Mouse (Mus musculus): ENCODE data around the gene Krt71.
"Not testable (repeated sequence)": the region's sequence is repeated elsewhere in the genome, so short reads cannot be mapped to it uniquely, and the experiment has no call there.

Krt71 gene

DNA sequence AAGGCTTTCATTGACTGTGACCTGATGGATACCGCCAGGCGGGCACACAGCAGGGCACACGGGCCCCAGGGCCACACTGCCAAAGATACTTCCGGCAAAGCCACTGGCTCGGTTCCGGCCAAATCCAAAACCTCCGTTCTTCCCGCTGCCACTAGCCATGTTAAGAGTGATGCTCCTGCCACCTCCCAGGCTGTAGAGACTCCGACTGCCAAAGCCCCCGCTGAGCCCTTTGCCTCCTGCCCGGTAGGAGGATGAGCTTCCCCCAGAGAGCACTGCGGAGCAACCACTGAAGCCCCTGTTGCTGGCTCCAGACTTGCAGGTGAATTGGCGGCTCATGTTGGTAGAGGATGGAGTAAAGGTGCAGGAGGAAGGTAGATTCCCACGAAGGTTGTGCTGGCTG, at the start of gene Krt71:
Gene Krt71, minus strand, starts transcription at position 399 of the 400 bp plus-strand sequence.
- no peak for DNase-seq (ENCODE audit: low spot score)

GRCm38 (mm10) chr15:101790867-101791266, 48.0 kb upstream of the Krt71 start:
- no peak for DNase-seq (ENCODE audit: low spot score)

GRCm38 (mm10) chr15:101786360-101786759, 43.5 kb upstream of the Krt71 start, which contains the start of gene Krt72:
TSS of gene Krt72 (minus strand) at chr15:101786460.
- no peak for DNase-seq (ENCODE audit: low spot score)

DNA sequence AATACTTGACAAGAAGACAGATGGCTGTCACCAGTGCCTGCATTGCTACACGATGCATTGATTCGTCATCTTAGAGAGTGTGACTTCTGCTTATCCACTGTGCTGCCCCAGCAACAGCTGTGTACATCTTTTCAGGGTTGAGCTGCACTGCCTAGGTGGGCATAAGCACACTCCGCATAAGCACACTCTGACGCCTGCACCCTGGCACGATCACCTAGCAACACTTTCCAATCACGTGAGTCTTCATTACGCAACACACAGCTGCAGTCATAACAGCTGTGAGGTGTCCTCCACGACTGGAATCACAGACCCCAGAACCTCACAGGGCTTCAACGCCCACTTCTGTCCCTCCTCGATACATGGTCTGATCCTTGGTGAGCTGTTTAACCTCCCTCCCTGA, 30.5 kb upstream of the Krt71 start:
- no peak for DNase-seq (ENCODE audit: low spot score)

GRCm38 (mm10) chr15:101772711-101773081, 29.8 kb upstream of the Krt71 start:
- DNase-seq (ENCODE audit: low spot score) = peak; percentile 94

DNA sequence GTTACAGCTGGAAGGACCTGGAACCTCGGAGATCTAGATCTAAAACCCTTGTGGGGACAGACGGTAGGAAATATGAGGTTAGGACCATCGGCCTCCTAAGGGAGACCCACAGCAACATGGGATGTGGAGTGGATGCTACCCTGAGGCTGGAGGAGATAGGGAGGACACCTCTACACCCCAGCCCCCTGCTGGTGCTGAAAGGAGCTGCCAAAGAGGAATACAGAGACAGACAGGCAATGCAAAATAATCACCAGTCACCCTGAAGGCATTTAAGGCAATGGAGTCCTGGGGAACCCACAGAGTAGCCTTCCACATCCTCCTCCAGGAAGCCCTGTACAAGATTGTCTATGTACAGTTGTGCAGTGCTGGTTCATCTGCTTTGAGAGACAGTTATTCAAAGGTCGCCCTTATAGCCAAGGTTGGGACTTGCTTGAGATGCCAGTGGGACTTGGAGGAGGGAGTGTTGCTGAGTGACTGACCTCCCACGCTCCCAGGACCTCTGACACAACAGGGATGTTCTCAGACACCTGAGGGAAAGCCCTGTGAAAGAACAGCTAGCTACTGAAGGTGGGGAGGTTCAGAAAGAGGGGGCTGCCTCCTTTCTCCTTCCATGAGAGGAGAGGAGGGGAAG, 29.3 kb upstream of the Krt71 start:
- peak; percentile 56 for DNase-seq (ENCODE audit: low spot score)

DNA sequence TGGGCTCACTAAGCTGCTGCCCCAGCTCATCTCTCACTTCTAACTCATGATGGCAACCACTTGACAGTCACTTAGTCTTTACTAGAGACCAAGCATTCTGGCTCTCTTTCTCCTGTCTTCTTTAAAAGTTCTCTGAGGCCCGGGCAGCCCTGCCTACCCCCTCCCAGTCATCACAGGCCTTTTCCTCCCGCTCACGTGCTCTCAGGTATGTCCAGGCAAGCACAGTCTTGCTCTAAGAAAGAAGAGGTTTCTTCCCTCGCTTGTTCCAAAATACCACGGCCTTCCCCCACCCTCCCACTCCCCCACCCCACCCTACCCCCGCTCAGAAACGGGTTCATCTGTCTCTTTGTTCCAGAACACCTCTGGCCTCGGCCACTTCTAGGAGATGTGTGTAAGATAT, 27.3 kb upstream of the Krt71 start:
- DNase-seq (ENCODE audit: low spot score) = peak; percentile 59

- no peak for DNase-seq (ENCODE audit: low spot score)
Measured at GRCm38 (mm10) chr15:101737786-101738185, 5.1 kb downstream of the Krt71 start.

DNA sequence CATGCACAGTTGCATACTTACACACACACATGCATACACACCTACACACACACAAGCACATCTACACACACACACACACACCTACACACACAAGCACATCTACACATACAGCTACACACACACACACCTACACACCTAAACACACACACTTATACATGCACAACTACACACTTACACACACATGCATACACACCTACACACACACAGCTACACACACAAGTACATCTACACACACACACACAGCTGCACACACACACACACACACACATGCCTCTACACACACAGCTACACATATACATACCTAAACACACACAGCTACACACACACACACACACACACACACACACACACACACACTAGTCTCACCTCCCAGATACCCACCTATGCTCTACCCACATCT, 12.3 kb downstream of the Krt71 start:
- DNase-seq (ENCODE audit: low spot score) = no peak

DNA sequence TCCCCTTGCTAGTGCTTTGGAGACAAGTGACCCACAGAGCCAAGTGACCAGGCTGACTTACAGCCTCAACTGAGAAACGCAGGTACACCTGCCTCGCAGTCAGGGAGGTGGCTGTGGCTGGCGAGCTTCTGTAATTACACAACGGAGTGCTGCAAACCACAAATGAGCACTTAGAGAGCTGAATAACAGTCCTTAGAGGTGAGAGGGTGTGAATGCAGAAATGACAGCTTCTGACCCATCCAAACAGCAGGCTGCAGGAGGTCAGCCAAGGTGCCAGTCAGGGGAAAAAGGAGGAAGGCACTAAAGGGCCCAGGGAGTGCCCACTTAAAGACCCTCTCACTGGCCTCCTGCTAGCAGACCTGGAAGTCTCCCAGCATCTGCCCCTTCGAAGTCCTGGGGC, 18.2 kb downstream of the Krt71 start:
- DNase-seq (ENCODE audit: low spot score) = no peak

DNA sequence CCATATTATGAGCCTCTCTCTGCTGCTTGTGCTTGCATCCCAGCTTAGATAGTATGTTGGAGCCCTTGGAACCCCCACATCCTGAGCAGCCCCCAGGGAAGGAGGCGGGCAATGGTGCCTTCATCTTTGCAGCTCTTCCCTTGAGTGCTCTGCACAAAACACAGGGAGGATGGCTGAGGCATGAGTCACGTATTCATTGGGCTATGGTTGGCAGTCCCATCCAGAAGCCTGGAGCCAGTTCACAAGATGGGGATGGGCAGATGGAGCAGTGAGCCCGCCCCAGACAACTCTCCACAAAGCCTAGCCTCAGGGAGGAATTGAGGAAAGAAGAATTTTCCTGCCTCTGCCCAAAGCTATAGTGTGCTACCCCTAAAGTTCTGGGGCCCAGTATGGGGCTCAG, 27.1 kb downstream of the Krt71 start:
- DNase-seq (ENCODE audit: low spot score) = peak; percentile 18

DNA sequence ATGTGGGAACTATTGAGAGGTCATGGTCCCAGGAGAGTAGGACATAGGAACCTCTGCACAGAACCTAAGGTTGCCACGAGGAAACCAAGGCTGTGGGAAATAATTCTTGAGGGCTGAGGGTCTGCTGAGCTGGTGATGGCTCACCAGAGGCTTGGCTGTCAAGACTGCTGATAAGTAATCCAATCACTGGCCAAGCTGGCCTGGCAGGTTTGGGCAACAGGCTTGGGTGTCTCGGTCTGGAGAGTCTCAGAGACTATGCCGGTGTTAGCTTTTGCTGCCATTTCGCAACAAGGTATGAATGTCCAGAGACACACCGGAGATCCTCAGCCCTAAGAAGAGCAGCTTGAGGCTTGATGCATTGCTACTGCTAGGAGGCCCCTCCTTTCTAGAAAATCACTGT, 28.6 kb downstream of the Krt71 start:
- DNase-seq (ENCODE audit: low spot score) = peak; percentile 79

DNA sequence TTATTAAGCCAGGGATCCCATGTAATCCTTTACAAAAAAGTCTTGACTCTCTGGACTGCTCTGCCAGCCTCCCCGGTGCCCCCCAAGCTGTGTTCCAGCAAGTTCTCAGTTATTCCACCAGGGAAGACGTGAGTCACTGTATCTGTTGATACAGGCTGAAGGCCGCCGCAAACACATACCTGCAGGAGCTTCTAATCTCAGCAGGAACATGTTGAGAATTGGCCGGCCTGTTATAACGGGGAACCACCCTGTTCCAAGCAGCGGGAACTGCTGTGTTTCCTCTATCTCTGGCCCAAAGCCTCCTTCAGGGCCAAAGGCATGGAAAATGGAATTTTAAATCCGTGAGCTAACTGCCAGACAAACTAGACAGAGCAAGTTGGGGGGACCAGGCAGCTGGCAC, 29.2 kb downstream of the Krt71 start:
- DNase-seq (ENCODE audit: low spot score) = peak; percentile 76

GRCm38 (mm10) chr15:101712720-101713119, 30.2 kb downstream of the Krt71 start, which contains the start of gene Krt5:
TSS of gene Krt5 (minus strand) at chr15:101712898.
- peak; percentile 43 for DNase-seq (ENCODE audit: low spot score)

- DNase-seq (ENCODE audit: low spot score) = no peak
Measured at GRCm38 (mm10) chr15:101708683-101709082, 34.2 kb downstream of the Krt71 start.

- no peak for DNase-seq (ENCODE audit: low spot score)
Measured at GRCm38 (mm10) chr15:101707454-101707853, 35.5 kb downstream of the Krt71 start.

GRCm38 (mm10) chr15:101704066-101704465, 38.8 kb downstream of the Krt71 start:
- DNase-seq (ENCODE audit: low spot score) = peak; percentile 23

GRCm38 (mm10) chr15:101702380-101702779, 40.5 kb downstream of the Krt71 start:
- no peak for DNase-seq (ENCODE audit: low spot score)

GRCm38 (mm10) chr15:101699866-101700265, 43.0 kb downstream of the Krt71 start:
- no peak for DNase-seq (ENCODE audit: low spot score)

- no peak for DNase-seq (ENCODE audit: low spot score)
Measured at GRCm38 (mm10) chr15:101699192-101699591, 43.7 kb downstream of the Krt71 start.

GRCm38 (mm10) chr15:101697326-101698188, 45.4 kb downstream of the Krt71 start:
- no peak for DNase-seq (ENCODE audit: low spot score)

DNA sequence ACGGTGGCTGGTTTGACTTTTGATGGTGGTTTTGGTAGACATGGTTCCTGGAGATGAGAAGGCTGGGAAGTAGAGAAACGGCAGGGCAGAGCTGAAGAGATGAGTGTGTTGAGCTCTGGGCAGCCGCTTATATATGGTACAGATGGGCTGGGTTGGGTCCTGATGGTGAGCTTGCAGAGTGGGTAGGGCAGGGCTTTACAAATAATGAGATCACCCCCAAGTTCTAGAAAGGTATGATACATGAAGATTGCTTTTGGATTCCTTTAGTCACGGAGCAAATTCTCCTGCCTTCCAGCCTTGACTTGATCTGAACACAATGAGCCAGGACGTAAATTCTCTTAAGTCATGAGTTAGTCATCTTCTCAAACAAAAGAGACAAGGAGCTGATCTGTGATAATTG, 48.7 kb downstream of the Krt71 start, which contains the start of gene Krt6a:
Gene Krt6a, minus strand, starts transcription at position 101 of the 400 bp plus-strand sequence.
- DNase-seq (ENCODE audit: low spot score) = no peak

DNA sequence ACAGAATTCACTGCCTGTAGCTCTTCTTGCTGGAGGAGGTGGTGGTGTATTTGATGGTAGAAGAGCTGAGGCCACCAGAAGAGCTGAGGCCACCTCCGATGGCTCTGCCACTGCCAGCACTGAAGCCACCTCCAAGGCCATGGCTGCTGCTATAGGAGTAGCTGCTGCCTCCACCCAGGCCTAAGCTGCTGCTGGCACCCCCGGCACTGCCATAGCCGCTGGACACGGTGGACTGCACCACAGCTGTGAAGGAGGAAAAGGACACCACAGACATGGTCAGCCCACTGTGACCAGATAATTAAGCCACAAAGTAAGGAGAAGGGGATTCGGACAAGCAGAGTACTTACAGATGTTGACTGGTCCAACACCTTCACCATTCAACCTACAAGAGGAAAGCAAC, 52.4 kb downstream of the Krt71 start:
- DNase-seq (ENCODE audit: low spot score) = not testable (repeated sequence)

Measured in urinary bladder, postnatal 14 days (tissue).